Mouse (Mus musculus) lung, postnatal 0 days (tissue): ENCODE data around the gene Ncbp3.
A peak's percentile ranks its signal among the peaks of the same experiment; 100 is the strongest.

Experiments used
- CTCF ChIP-seq: IDR thresholded peaks from 2 replicates; pipeline ENCODE4 v1.5.1; 2016; ENCODE audit warnings: antibody characterized with exemption, mild to moderate bottlenecking
- EP300 ChIP-seq: IDR thresholded peaks from 2 replicates; pipeline ENCODE4 v1.6.1; 2016; ENCODE audit warnings: antibody characterized with exemption, mild to moderate bottlenecking, control low read depth

DNA sequence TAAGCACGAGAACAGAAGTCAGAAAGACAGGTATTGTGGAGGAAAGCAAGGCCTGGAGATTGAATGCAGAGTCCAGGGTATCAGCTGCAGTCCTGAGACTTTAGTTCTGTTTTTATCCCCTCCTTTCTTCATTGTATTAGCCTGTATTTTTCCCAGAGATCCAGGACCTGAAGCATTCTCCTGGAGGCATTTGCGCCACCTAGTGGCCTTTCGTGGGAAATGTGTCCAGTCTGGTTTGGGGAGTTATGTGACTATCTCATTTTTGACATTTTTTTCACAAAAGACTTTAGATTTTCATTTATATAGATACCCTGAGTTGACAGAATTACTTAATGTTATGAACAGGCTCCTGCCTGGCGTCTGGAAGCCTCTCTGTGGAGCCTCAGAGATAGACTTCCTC, 1.8 kb downstream of the Ncbp3 start:
- TF ChIP-seq EP300 (no peak), CTCF (peak; percentile 88)
